Mouse (Mus musculus): ENCODE results near the gene 2200002D01Rik. TPM values are rescaled to one million over a fixed set of nuclear protein-coding genes. Genes with fewer than 3 reads are reported as not detected.

2200002D01Rik gene
- 1.9 TPM in 1 of 2 replicates, not detected in the other for polyA plus RNA-seq (2012; ENCODE audit: insufficient read depth, insufficient read length, missing spikeins)

- Histone ChIP-seq H3K4me1 (ENCODE audit: control insufficient read depth, insufficient read depth, low read length) (no peaks in the 10 kb centered on the region), H3K27ac (ENCODE audit: insufficient read depth, low read depth, low read length) (no peak within 1 kb of the TSS), H3K4me3 (ENCODE audit: insufficient read depth, low read length) (no peak within 1 kb of the TSS)
- TF ChIP-seq POLR2A (IDR thresholded peaks at IDR 0.05; ENCODE audit: borderline replicate concordance, low read depth, low read length) (no peak), CTCF (IDR thresholded peaks at IDR 0.05; ENCODE audit: low read depth, low read length) (no peak)
These were observed at the start of gene 2200002D01Rik for GRCm38 (mm10) chr7:29248261-29248841. Gene 2200002D01Rik, minus strand, starts transcription at chr7:29248466.

DNA sequence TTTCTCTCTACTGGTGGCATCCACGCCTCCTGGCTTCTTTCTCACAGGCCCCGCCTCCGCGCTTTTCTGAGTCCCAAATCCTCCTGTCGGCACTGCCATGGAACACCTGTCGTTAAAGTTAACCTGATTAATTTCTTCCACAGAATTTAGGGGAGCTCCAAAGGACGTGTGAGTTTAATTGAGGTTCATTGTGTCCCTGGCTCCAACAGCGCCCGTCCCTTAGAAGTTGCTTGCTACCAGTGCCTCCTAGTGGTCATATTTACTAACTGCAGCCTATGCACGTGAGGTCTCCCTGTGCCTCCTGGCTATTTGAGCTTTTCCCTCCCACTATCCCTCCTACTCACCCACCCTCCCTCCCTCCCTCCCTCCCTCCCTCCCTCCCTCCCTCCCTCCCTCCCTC, 48.7 kb upstream of the 2200002D01Rik start:
- no peak overlapping the region for H3K4me3 ChIP-seq (ENCODE audit: insufficient read depth, low read length)
- no peaks in the 10 kb centered on the region for H3K4me1 ChIP-seq (ENCODE audit: control insufficient read depth, insufficient read depth, low read length)
- no peak overlapping the region for H3K27ac ChIP-seq (ENCODE audit: insufficient read depth, low read depth, low read length)
- TF ChIP-seq POLR2A (IDR thresholded peaks at IDR 0.05; ENCODE audit: borderline replicate concordance, low read depth, low read length) (no peak), CTCF (IDR thresholded peaks at IDR 0.05; ENCODE audit: low read depth, low read length) (peak; percentile 68)

DNA sequence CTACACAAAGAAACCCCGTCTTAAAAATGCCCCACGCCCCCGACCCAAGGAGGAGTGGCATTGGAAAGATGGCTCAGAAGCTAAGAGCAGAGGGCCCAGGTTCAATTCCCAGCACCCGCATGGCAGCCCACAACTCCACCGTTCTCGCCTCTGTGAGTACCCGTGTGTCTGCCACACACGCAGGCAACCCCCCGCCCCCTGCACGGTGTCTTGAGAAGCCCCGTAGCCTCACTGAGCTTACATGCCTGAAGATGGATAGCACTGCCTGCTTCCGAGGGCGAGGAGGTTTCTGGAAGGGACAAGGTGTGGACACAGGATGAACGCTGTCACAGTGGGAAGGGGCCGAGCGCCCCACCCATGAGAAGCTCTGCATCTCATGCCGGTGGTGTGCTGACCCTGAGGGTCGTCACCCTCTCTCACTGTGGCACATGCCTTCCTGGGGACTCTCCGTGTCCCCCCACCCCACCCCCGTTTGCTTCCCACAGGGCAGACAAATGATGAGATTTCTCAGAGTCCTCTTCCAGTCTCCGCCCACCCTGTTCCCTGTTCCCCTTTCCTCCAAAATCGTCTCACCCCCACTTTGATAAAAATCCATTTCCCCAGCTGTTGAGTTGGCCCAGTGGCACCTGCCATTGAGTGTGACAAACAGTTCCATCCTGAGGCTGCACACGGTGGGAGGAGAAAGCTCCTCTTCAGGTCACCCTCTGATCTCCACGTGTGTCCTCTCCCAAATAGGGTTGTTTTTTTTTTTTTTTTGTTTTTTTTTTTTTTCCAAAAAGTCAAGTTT, 47.8 kb upstream of the 2200002D01Rik start:
- TF ChIP-seq CTCF (IDR thresholded peaks at IDR 0.05; ENCODE audit: low read depth, low read length) (no peak), POLR2A (IDR thresholded peaks at IDR 0.05; ENCODE audit: borderline replicate concordance, low read depth, low read length) (no peak)
- H3K4me3 ChIP-seq (ENCODE audit: insufficient read depth, low read length), result no peak overlapping the region
- no peak overlapping the region for H3K27ac ChIP-seq (ENCODE audit: insufficient read depth, low read depth, low read length)
- H3K4me1 ChIP-seq (ENCODE audit: control insufficient read depth, insufficient read depth, low read length), result no peaks in the 10 kb centered on the region

DNA sequence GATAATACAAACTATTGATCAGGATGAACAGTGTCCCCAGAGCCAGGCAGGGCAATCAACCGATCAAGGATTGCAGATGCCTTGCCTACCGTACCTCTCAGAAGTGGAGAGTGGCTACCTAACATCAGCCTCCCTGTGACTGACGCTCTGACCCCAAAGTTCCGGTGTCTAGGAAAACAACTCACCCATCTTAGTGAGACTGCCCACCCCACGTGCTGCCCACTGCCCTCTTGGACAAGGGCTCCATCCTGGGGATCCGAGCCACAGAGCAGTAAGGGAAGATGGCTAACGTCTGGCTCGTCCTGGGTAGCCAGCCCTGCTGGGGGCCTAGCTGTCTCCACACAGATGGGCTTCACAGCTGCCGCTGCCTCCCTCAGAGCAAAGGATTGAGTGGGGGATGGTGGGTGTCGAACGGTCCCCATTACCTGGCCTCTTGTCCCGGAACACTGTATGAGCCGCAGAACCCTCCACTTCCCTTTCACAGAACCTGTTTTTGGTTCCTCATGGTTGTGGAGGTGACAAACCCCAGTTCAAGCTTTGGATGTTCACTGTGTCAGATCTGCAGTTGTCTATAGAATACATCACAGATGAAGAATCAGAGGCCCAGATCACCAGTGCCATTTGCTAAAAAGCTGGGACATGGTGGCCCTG, 46.0 kb upstream of the 2200002D01Rik start:
- H3K4me1 ChIP-seq (ENCODE audit: control insufficient read depth, insufficient read depth, low read length), result no peaks in the 10 kb centered on the region
- no peak overlapping the region for H3K4me3 ChIP-seq (ENCODE audit: insufficient read depth, low read length)
- TF ChIP-seq POLR2A (IDR thresholded peaks at IDR 0.05; ENCODE audit: borderline replicate concordance, low read depth, low read length) (no peak), CTCF (IDR thresholded peaks at IDR 0.05; ENCODE audit: low read depth, low read length) (no peak)
- H3K27ac ChIP-seq (ENCODE audit: insufficient read depth, low read depth, low read length), result no peak overlapping the region

- TF ChIP-seq POLR2A (IDR thresholded peaks at IDR 0.05; ENCODE audit: borderline replicate concordance, low read depth, low read length), result no peak
- no peak for TF ChIP-seq CTCF (IDR thresholded peaks at IDR 0.05; ENCODE audit: low read depth, low read length)
- Histone ChIP-seq H3K4me3 (ENCODE audit: insufficient read depth, low read length) (no peak overlapping the region), H3K4me1 (ENCODE audit: control insufficient read depth, insufficient read depth, low read length) (no peaks in the 10 kb centered on the region), H3K27ac (ENCODE audit: insufficient read depth, low read depth, low read length) (no peak overlapping the region)
These were observed 45.1 kb upstream of the 2200002D01Rik start for GRCm38 (mm10) chr7:29293131-29294065.

DNA sequence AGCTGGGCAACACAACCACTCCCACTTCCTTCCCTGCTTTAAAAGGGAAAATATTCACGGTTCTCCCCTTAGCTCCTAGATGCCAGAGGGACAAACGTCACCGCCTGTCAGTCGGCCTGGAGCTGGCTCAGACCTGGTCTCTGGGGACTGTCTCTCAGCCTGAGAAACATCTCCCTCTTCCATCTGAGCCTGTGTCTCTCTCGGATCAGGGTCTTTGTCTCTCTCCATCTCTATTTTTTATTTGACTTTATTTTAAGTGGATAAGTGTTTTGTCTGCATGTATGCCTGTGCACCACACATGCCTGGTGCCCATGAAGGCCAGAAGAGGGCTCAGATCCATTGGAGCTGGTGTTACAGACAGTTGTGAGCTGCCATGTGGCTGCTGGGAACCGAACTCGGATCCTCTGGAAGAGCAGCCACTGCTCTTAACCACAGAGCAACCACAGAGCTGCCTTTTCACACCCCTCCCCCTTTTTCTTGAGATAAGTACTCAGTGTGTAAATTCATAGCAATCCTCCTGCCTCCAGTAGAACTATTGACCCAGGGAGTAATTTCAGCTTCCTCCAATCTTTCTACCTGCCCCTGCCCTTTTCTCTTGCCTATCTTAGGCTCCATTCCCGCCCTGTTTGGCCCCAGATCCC, 44.3 kb upstream of the 2200002D01Rik start:
- Histone ChIP-seq H3K4me1 (ENCODE audit: control insufficient read depth, insufficient read depth, low read length) (no peaks in the 10 kb centered on the region), H3K27ac (ENCODE audit: insufficient read depth, low read depth, low read length) (no peak overlapping the region), H3K4me3 (ENCODE audit: insufficient read depth, low read length) (no peak overlapping the region)
- TF ChIP-seq POLR2A (IDR thresholded peaks at IDR 0.05; ENCODE audit: borderline replicate concordance, low read depth, low read length) (no peak), CTCF (IDR thresholded peaks at IDR 0.05; ENCODE audit: low read depth, low read length) (no peak)

GRCm38 (mm10) chr7:29291616-29292457, 43.6 kb upstream of the 2200002D01Rik start:
- Histone ChIP-seq H3K4me1 (ENCODE audit: control insufficient read depth, insufficient read depth, low read length) (no peaks in the 10 kb centered on the region), H3K4me3 (ENCODE audit: insufficient read depth, low read length) (no peak overlapping the region), H3K27ac (ENCODE audit: insufficient read depth, low read depth, low read length) (no peak overlapping the region)
- TF ChIP-seq POLR2A (IDR thresholded peaks at IDR 0.05; ENCODE audit: borderline replicate concordance, low read depth, low read length) (no peak), CTCF (IDR thresholded peaks at IDR 0.05; ENCODE audit: low read depth, low read length) (no peak)

Measured in bone marrow macrophage, adult 2 months (primary cell).